Mouse (Mus musculus): ENCODE data around the gene Gm8332.
"Not testable (repeated sequence)": the region's sequence is repeated elsewhere in the genome, so short reads cannot be mapped to it uniquely, and the experiment has no call there.

- TF ChIP-seq CTCF, EP300 (IDR thresholded peaks at IDR 0.05): not testable (repeated sequence)
Observed at GRCm38 (mm10) chr12:88285224-88285623, 35.3 kb upstream of the Gm8332 start.

Data from lung, postnatal 0 days (tissue).